Mouse (Mus musculus) mouse trophoblast stem cell (cell line): ENCODE results near the gene Tbc1d22a.

Source experiments
- in situ Hi-C, 2 experiments: fragments of 300-500 bp; cut with MseI, MboI; formaldehyde crosslinking; loops; 2 replicates in 1 of 2; 3 replicates in 1 of 2; pipeline ENCODE4 v1.15.1; 2025

Tbc1d22a gene

DNA sequence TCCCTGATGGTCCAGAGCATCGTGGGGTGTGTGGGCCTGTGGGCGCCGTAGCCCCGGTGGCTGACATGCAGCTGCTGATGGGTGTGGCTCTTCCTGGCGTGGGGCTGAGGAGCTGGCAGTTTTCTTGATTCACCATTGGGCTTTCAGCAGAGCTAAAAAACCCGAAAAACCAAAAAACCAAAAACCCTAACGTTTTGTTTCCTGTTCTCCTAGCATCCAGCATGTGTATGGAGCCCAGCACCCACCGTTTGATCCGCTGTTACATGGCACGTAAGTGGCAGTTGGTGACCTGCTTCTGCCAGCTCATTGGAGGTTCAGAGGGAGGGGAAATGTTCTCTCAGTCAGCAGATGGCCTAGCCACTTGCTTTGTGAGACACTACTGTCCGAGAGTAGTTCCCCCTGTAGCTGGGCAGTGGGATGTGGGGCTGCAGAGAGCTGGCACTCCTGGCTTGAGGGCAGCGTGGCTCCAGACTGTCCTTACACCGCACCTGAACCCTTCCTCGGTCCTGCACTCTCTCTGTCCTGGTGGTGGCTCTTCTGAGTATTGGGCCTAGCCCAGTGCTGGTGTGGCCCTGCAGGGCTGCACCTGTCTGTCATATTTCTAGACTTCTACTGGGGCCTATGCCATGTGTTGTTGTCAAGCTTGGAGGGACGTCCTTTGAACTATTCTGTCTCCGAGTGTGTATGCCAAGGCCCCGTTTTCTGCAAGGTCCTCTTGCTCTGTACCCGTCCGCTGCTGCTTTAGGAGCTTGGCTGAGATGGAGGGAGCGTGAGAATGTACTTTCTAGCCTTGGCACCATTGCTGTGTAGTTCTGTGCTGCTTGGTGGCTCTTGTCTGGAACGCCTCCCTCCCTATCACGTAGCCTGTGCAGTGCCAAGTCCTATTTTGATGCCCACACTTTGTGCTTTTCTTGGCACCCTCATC is 20.5 kb downstream of the Tbc1d22a start:
- in situ Hi-C loops: no loop called here

DNA sequence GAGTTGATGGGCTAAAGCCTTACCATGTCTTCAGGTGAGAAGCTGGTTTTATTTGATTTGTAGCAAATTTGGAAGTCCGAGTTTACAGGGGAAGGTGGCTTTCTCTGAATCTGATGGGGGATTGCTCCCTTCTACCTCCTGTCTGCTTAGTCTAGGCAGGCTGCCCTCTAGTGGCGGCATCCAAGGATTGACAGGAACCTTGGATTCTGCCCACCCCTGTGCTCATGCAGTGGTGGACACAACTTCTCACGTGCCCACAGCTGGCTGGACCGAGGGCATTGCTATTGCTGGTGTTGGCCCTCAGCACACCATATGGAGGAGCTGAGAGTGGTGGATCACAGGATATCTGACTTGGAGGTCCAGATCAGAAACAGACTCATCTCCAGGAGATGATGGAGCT is 22.0 kb downstream of the Tbc1d22a start:
- in situ Hi-C loops: no loop called here

DNA sequence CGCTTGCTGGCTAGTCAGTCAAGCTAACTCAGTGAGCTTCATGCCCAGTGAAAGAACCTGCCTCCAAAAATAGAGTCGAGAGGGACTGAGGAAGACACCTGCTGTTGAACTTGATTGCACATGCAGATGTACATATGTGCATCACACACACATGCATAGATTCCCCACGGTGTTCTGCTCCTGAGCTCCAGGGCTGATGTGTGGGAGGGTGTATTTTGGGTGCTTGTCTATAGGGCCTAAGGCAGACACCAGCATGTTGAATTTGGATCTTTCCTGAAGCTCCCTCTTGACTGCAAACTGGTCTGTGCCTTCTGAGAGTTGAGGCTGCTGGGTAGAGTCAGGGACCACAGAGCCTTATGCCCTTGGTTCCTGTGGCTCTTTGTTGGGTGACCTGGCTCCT is 23.8 kb downstream of the Tbc1d22a start:
- in situ Hi-C loops: no loop called here

DNA sequence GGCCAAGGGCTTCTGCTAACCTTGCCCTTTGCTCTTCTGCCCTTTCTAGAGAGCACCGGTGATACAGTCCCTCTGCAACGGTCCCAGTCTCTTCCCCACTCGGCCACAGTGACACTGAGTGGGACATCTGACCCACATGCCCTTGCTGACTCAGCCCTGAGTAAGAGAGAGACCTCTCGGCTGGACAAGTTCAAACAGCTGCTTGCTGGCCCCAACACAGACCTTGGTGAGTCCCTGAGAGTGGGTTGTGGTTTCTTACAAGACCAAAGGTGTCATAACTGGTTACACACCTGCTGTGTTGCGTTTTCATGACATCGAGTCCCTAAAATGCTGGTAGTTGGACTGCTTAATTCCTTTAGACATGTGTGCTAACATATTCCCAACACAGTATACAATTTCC is 24.8 kb downstream of the Tbc1d22a start:
- in situ Hi-C loops: no loop called here

DNA sequence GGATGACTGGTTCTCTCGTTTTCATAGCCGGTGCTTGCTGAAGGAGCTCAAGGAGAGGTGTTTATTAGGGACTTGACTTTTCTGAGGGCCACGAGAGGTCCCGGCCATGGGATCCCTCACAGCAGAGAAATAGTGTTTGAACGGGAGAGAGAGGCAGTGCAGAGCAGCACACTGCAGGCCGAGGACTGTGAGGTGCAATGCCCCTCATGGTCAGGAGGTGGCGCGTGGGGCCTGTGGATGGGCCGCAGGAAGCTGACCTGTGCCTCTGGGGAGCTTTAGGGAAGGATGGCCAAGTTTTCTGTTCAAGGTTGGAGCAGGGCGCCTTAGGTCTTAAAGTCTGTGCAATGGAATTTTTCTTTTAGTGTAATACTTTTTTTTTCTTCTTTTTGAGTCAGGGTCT is 25.5 kb downstream of the Tbc1d22a start:
- in situ Hi-C loops: loop anchor here in 1 of 2 experiments (10.0 kb wide), 1 partner anchor 165 kb away; no protein-coding TSS in a partner anchor

DNA sequence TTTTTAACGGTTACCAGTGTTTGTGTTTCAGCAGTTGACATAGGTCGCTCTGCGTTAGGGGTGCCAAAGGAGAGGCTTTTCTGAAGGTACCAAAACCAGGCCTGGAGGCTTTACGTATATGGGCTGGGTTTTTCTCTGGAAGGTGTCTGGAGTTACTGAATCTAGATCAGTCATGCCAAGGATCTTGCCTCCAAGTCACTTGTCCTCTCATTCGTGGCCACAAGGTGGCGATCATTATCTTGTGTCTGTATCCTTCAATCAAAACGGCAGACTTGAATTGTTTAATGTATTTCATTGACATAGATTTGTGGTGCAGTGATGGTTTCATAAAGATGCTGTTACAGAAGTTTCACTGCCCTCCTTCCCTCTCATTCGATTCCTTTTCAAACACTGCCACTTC is 29.4 kb downstream of the Tbc1d22a start:
- in situ Hi-C loops: loop anchor here in 1 of 2 experiments (10.0 kb wide), 1 partner anchor 161 kb away; no protein-coding TSS in a partner anchor

DNA sequence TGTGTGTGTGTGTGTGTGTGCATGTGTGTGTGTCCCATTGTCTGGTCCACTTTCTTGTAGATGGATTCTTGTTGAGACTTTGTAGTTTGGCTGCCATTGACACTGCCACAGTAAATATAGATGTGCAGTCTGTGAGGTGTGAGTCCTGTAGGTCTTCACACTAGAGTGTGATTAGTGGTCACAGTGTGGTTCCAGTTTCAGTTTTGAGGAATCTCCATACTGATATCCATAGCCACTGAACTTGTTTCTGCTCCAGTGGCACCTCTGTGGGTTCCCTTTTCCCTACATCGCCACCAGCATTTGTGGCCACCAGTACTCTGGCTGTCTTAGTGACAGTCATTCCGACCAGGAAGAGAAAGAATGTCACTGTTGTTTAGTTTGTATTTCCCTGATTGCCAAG is 30.1 kb downstream of the Tbc1d22a start:
- in situ Hi-C loops: loop anchor here in 1 of 2 experiments (10.0 kb wide), 1 partner anchor 160 kb away; no protein-coding TSS in a partner anchor

DNA sequence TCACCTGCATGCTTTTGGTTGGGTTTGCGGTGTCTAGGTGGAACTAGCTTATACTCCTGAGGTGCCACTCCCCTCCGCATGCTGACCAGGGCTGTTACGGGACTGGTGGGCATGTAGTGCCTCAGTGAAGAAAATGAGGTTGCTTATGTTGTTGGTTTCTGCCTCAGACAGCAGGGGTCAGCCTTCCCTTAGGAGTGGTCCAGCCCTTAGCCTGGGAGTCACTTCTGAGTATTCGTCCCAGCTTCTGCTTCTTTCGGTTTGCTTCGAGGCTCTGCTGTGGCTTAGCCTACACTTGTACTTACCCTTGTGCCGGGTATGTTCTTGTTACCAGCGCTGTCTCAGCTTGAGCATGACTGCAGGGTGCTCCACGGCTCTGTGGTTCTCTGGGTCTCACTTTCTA is 36.0 kb downstream of the Tbc1d22a start:
- in situ Hi-C loops: loop anchor here in 1 of 2 experiments (10.0 kb wide), 1 partner anchor 155 kb away; no protein-coding TSS in a partner anchor

DNA sequence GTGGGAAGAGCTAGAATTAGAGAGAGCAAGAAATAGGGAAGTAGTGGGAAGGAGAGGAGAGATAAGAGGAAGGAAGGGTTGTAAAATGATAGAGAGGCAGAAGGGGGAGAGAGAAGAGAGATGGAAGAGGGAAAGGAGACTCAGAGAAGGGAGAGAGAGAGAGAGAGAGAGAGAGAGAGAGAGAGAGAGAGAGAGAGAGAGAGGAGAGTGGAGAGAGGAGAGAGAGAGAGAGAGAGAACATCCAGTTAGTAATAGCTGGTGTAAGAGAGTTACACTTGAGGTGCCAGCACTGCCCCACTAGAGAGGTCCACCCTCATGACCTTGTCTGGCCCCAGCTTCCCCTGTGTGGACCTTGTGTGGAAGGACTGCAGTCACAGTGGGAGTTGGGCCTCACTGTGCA is 37.9 kb downstream of the Tbc1d22a start:
- in situ Hi-C loops: loop anchor here in 1 of 2 experiments (10.0 kb wide), 1 partner anchor 153 kb away; no protein-coding TSS in a partner anchor

DNA sequence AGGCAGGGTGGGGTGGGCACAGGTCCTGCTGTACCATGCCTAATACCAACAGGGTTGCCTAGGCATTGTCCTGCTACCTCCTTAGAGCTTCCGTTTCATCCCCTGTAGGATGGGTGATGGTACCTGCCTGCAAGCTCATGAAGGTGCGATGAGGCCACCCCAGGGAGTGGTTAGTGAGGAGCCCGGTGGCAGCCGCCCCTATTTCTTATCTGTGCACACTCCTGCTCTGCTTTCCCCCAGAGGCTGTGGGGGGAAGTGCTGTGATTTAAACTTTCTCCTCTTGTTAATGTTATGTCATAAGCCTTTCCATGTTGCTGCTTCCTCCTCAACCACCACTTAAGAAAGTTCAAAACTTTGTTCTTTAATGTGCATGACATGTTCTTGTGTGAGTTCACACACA is 38.4 kb downstream of the Tbc1d22a start:
- in situ Hi-C loops: loop anchor here in 1 of 2 experiments (10.0 kb wide), 1 partner anchor 152 kb away; no protein-coding TSS in a partner anchor

DNA sequence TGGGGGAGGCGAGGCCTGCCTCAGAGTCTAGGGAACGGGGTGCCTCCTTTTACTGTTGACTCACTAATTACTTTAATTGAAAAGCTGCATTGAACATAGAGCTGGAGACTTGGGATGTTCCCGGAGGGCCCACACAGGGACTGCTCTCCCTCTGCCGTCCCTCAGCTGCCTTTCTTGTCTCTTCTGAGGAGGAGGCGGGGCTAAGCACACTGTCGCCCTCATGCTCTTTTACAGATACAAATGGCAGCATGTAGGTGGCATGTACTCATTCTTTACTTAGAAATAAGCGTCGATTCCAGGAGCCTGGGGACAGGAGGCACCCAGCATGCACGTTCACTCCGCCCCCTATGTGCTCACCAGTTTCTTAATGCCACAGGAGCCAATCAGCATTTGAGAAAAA is 39.2 kb downstream of the Tbc1d22a start:
- in situ Hi-C loops: loop anchor here in 1 of 2 experiments (10.0 kb wide), 1 partner anchor 151 kb away; no protein-coding TSS in a partner anchor

DNA sequence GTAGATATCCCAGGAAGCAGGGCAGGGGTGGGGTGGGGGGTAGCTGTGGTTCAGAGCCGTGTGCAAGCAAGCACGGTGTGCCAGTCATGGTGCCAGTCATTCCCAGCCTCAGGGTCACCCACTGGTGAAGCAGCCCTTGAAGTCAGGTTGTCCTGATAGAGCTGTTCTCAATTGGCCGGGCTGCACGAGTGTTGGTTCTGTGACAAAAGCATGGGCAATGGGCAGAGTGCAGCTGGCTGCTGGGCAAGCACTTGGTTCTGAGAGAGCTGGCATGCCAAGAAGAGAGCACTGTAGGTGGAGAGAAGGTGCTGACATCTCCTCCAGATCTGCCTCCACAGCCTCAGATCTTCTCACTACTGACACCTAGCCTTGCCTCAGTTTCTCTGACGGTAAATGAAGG is 41.9 kb downstream of the Tbc1d22a start:
- in situ Hi-C loops: loop anchor here in 1 of 2 experiments (10.0 kb wide), 1 partner anchor 149 kb away; no protein-coding TSS in a partner anchor

DNA sequence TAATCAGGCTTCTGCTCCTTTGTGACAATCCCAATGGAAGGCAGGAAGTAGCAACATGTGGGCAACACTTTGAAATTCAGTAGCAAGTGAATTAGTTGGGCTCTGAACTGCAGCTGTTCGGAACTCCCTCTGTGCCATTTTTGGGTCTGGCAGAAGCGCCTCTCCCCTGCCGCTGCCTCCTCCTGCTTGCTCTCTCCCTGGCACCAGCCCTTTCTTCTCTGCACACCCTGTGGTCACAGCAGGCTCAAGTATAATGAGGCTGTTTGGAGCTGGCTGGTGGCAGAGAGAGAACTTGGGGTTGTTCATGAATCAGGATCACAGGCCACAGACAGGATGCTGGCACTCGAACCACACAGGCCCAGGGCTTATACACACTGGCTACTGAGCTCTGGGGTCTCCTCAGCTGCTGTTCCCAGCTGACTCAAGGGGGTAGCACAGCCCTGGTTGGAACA is 42.5 kb downstream of the Tbc1d22a start:
- in situ Hi-C loops: loop anchor here in 1 of 2 experiments (10.0 kb wide), 1 partner anchor 148 kb away; no protein-coding TSS in a partner anchor

DNA sequence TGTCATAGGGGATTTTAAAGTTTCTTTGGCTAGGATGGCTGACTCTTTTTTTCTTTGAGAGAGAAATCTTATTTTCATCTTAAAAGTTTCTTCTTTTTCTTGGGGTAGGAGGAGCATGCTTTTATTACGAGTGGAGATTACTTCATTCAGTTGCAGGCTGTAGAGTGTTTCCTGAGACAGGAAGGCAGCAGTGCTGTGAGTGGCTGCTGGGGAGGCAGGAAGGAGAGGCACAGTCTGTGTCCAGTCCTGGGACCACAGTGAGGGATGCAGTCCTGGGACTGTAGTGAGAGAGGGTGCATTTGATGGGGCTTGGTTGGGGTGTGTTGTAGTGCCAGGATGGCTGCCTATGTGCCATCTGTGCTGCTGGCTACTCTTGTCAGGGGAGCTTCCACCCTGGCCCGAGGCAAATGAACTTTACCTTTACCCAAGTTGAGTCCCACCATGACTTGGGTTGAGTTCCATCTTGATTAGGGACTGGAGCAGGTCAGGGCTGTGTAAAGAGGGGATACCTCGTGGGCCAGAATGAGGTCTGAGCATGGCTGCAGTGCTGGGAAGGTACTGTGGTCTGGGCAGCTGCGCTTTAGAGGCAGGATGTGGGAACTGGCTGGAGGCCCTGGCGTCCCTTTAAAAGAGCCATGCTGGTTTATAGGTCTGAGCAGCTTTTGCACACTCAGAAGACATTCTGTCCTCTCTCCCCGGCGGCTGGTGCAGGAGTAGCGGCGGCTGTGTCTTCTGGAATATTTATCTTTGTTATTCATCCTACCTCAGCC is 43.8 kb downstream of the Tbc1d22a start:
- in situ Hi-C loops: loop anchor here in 1 of 2 experiments (10.0 kb wide), 1 partner anchor 147 kb away; no protein-coding TSS in a partner anchor

DNA sequence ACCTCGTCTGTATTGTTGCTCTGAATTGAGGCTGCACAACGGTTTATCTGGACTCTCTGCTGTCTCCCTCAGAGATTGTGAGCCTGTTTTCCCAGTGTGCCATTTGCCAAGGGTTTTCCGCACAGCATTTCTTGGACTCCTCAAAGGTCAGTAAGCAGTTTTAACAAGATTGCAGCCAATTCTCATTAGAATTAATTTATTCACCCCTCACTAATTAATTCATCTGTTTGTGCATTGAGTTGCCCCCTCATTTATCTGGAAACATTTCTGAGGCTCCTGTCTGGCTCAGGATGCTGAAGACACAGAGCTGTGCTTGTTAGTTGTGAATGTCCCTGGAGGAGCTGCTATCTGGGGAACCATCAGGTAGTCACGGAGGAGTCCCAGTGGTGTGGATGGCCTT is 45.0 kb downstream of the Tbc1d22a start:
- in situ Hi-C loops: loop anchor here in 1 of 2 experiments (10.0 kb wide), 1 partner anchor 146 kb away; no protein-coding TSS in a partner anchor

DNA sequence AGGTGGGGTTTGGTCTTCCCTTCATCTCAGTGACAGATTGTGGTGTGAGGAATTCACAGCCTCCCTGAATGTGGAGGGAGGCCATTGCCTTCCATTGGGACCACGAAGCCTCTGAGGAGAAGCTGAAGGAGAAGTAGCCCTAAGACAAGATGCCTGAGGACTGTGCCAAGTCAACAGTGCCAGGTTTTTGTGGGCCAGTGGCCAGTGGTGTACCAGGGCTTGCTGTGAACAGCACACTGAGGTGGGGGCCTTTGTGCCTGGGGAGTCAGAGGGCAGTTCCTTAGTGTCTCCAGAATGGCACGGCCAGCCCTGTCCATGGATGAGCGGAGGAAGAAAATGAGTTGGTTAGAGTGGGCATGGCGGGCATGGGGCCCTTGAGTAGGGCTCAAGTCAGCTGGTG is 45.9 kb downstream of the Tbc1d22a start:
- in situ Hi-C loops: no loop called here

DNA sequence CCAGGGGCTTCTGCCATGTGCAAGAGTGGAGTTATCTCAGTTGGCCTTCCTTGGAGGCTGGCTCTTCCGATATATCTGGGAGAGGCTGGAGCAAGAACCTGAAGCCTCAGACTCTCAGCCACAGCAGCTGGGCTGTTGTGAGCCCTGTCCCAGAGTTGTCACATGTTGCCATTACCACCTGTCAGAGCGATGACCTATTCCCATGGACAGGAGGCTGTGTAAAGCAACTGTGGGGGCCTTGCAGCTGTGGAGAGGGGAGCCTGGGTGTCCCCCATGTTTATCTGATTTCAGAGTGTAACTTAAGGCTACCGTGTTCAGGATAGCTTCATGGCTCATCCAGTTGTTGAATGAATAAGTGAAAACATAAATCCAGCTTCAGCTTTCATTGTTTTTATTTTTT is 50.1 kb downstream of the Tbc1d22a start:
- in situ Hi-C loops: no loop called here

DNA sequence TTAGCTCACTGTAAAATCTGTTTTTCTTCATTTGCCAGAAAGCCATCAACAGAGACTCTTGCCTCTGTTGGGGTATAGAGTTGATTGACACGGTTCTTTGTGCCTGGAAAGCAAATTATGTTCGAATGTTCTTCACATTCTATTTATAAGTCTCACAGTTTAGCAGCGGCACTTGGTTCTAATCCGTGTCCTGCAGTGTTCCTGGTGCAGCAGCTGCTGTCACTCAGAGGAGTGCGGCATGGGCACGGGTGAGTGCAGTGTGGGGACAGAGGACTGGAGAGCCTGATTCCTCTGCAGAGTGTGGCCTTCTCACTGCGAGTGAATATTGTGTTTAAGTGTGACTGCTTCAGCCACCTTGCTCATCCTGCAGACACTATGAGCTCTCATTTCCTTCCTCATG is 50.5 kb downstream of the Tbc1d22a start:
- in situ Hi-C loops: no loop called here

DNA sequence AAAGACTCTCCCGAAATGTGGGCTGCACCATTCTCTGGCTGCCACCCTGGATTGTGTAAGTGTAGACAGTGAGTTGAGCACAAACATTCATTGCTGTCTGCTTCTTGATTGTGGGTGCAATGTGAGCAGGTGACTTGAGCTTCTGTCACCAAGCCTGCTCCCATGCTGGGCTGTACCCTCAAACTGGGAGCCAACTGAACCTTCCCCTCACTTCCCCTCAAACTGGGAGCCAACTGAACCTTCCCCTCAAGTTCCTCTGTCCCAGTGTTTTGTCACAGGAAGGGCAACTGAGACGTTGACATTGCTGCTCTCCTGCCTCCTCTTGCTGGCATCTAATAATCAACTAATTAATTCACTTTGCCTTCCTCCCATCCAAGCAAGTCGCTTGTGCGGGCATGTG is 52.7 kb downstream of the Tbc1d22a start:
- in situ Hi-C loops: no loop called here

DNA sequence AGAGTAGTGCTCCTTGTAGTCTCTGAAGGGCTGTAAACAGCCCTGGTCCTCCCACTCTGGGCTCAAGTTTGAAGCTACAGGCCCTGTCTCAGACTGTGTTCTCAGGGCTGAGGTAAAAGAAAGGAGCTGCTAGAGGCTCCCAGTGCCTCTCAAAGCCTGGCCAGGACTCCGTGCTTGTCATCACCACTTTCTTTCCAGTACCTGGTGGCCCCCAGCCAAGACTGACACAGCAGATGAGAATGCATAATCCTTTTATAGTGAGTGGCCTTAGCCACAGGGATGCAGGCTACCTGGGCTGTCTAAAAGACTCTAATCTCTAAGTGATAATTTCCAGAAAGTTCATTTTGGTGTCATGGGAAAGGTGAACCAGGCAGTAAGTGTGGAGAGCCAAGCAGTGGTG is 54.3 kb downstream of the Tbc1d22a start:
- in situ Hi-C loops: no loop called here

DNA sequence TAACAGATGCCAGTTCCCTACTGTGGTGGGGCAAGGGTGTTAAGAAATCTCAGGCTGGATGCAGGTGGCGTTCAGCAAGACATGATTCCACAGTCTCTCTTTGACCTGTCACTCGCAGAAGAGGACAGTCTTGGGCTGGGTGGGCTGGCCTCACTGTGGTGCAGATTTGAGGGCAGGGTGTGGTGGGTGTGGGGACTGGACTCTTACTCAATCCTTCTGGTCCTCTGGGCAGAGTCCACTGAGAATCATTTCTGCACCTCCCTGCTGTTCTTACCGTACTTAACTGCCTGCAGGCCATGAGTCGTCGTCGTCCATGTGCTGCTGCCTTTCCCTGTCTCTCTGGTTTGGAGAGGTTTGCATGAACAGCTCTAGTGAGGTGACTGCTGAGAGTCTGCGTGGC is 61.5 kb downstream of the Tbc1d22a start:
- in situ Hi-C loops: no loop called here
